Mouse (Mus musculus) spleen, adult 2 months (tissue): Measurements from ENCODE around the gene Madd.

Experiments
- CTCF ChIP-seq: fragments of 200-500 bp; IDR thresholded peaks from 2 replicates; pipeline ENCODE4 v1.5.1; 2011; ENCODE audit warnings: mild to moderate bottlenecking, inconsistent platforms; ENCODE audit not compliant: insufficient read depth, insufficient read length, insufficient replicate concordance; ENCODE audit errors: extremely low read depth
- POLR2A ChIP-seq: fragments of 200-500 bp; IDR thresholded peaks from 2 replicates; pipeline ENCODE4 v1.6.1; 2011; ENCODE audit warnings: low read depth, low read length, inconsistent platforms

- TF ChIP-seq CTCF: no peak
- no peak for TF ChIP-seq POLR2A
Observed at GRCm38 (mm10) chr2:91217032-91217431, 33.4 kb upstream of the Madd start.
